Mouse (Mus musculus) heart, postnatal 25 days (tissue): ENCODE measurements around the gene Gpatch4. TPM values are rescaled to one million over a fixed set of nuclear protein-coding genes. Genes with fewer than 3 reads are reported as not detected.

Source experiments
- DNase-seq: peaks from one replicate; pipeline ENCODE4 v3.0.0; 2022; ENCODE audit warnings: low spot score
- intact Hi-C: fragments of 180-260 bp; cut with DNase I; formaldehyde crosslinking; loops from one replicate; pipeline ENCODE4 v1.15.1; 2025
- total RNA-seq, 2 experiments: library from RNA; stranded (reverse); gene quantifications; 2 replicates each; pipeline ENCODE4 v1.2.3; 2021

Gpatch4 gene
- total RNA-seq, 2 experiments from 2014 or later: 7.8 to 10.2 TPM

DNA sequence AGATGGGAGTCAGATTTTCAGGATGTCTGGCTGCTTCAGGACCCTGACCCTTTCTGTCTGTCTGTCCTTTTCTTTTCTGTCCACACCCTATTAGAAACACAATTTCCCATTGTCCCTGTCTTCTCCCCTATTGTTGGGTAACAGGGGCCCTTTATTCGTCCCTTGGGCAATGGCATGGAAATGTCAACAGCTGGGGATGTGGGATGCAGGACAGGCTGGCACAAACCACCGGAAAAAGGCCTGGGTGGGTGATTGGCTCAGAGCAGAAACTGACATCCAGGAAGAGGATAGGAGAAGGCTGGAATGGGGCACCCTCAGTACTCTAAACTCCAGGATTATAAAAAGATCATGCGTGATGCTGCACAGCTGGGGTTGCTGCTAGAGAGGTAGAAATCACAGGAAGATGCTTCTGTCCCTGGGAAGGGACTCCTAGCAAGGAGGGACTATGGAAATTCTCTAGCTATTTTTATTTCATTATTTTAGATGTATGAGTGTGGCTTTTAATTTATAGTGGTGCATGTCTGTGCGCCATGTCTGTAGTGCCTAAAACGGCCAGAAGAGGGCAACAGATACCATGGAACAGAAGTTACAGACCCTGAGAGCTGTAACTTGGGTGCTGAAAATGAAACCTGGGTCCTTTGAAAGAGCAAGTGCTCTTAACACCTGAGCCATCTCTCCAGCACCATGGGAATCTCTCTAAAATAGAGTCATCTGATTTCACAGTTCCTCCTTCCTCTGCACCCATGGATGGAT lies 15.3 kb upstream of the Gpatch4 start, which contains the start of gene Hapln2:
Gene Hapln2 (minus strand): TSS at position 150 of the 753 bp plus-strand sequence.
- intact Hi-C loops: loop anchor here (5.0 kb wide), 1 partner anchor 45 kb away; no protein-coding TSS in a partner anchor
- DNase-seq: no peak

DNA sequence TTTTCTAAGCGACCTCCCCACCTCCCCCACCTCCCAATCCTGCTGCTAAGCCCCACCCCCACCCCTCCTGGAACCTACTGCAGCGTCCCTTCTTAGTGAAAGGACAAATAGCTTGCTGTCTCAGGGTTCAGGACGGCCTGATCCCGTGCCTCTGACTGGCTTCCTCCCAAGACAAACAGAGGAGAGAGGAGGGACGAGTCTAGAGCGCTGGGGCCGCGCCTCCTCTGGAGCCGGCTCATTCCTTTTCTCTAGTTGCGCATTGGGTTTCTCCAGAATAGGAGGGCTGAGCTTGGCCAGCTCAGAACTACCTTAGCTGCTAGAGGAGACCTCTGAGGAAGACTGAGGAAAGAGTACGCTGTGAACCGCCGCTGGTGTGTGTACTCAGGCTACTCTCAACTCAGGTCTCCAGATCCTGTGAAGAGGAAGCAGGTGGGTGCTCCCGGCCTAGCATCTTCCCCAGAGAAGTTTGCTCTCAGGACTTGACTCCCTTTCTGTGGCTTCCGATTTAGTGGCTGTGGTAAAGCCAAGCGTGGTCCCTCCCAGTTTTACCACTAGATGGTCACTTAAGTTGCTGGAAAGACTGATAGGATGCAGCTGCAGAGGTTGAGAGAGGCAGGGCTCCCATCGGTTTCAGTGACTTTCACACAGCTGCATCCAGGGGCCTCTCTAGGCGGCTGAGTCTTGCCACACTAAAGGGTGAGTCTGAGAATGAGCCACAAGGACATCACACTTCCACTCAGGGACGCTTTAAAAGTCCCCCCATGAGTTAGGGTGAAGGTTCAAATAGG lies 12.1 kb upstream of the Gpatch4 start:
- peak; percentile 20 for DNase-seq
- intact Hi-C loops: no loop called here

DNA sequence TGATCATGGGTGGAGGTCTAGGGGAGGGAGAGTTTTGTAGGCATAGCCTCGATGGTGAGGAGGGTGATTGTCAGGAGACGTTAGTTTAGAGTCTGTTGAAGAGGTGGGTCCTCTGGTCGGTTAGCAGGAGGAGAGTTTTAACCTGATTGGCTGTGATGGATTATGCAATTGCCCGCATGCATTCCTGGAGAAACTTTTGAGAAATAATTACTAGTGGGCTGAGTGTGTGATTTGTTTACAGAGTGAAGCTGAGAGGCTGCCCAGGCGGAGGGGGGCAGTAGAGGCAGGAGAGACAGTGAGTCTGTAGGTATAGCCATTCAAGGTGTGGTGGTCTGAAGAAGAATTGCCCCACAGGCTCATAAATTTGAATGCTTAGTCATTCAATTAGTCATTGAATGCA lies 9.4 kb upstream of the Gpatch4 start:
- intact Hi-C loops: no loop called here
- DNase-seq: no peak

DNA sequence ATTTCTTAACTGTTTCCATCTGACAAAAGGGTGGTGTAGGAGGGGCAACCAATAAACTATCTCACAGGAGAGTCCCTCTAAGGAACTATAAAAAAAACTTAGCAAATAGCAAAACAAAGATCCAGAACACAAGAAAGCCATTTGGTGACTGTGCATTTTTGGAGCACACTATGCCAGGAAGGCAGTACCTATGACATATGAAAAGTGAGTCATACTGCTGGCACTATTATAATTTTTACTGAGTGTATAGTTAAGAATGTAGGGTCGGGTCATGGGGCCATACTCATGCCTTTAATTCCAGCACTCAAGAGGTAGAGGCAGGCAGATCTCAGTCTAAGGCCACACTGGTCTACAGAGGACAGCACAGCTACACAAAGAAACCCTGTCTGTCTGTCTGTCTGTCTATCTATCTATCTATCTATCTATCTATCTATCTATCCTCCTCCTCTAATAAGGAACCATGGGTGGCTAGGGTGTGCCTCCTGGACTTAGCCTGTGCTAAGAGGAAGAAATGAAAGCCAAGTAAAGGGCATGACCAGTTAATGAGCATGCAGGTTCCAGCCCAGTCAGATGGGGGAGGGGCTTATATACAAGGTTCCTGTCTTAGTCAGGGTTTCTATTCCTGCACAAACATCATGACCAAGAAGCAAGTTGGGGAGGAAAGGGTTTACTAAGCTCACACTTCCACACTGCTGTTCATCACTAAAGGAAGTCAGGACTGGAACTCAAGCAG lies 7.2 kb upstream of the Gpatch4 start:
- intact Hi-C loops: no loop called here
- DNase-seq: no peak

DNA sequence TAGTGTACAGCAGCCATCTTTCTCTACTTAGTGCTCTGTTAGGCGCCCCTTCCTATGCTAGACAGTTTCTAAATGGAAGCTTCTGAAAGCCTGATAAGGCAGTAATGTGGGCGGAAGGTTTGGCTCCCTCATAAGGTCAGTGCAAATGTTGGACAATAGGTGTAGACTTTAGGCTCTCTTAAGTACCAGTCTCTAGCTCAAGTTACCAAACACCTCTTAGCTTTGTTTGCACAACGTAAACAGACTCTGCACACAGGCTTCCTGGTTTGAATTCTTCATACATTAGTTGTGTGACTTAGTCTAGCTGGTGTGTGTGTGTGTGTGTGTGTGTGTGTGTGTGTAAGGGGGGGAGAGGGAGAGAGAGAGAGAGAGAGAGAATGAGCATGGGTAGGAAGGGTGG lies 6.6 kb downstream of the Gpatch4 start:
- intact Hi-C loops: no loop called here
- DNase-seq: no peak

DNA sequence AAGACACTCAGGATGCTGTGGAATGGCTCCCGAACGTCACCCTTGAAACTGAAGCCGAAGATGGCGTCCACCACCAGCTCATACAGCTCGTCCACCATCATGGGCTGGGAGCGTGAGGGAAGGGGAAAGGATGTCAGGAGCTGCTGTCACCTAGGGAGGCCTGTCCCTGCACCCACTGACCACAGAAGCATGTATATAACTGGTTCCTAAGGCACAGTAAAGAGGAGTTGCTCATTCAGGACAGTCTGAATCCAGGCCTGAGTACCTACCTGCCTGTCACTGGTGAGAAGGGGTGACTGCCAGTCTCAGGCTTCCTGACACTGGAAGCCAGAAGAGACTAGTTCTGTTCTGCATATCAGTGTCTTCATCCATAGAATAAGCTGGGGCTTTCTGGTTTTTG lies 14.1 kb downstream of the Gpatch4 start:
- intact Hi-C loops: no loop called here
- no peak for DNase-seq

DNA sequence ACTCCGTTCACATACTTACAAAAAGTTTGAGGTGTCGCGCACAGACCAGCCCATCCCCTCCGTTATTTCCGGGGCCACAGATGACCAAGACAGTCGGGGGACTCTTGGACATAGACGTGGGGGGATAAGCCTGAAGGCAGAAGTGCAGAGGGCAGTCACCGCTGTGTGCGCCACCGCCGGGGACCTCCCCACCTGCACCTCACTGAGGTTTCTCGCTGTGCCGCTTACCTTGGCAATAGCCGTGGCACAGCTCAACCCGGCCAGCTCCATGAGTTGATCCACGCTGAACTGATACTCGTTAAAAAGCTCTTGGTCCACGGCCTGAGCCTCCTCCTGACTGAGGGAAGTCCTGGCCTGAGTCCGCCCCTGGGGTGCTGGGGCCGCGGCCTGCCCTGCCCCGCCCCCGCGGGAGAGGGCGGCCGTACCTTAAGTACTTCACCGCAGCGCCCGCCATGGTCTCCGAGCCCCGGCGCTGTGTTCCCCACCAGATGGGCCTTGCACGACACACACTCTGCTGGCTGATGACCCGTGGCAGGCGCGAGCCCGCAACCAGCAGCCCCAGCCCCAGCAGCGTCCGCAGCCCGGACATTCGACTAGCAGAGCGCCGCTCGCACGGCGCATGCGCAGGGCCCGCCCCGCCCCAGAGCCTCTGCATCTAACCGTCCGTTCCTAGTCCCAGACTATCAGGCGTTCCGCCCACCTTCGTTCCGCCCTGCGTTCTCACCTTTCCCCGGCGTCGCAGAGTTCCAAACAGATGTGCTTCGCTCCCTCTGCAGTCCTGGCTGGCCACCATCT lies 15.2 kb downstream of the Gpatch4 start, which contains the start of gene Naxe:
Gene Naxe (minus strand): TSS at position 594 of the 795 bp plus-strand sequence.
- peak; percentile 71 for DNase-seq
- intact Hi-C loops: no loop called here

DNA sequence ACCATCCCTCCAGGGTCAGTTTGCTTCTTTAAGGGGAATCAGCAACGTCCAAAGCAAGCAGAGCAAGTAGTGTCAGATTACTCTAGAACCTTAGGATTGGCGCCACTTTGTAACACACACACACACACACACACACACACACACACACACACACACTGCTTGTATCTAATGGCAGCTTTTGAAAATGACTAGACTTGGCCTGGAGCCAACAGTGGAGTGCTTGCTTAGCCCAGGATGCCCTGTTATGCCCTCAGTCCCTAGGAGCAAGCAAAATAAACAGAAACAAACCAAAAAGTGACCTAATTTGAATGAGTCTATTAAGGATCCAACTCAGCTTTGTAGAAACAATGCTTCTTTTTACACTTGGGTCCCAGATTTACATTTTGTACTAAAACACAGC lies 25.5 kb downstream of the Gpatch4 start:
- intact Hi-C loops: no loop called here
- no peak for DNase-seq

DNA sequence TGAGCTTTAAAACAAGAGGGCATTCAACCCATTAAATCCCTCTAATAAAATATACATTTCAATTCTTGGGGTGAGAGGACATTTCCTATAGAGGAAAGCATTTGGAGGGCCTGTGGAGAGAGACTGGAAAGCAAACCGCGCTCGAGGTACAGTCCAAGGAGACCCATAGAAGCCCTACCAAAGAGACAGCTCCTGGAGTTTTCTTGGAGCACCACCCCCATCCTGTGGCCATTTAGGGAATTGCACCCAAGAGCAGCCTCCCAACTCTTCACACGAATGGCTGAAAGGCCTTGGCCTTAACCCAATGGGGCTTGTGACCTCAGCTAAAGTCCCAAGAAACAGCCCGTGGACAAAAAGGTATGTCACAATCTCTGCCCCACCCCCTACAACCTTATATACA lies 28.9 kb downstream of the Gpatch4 start:
- intact Hi-C loops: loop anchor here (1.0 to 5.0 kb wide), 3 partner anchors 44 to 136 kb away; partner anchors contain the start of gene Hapln2

DNA sequence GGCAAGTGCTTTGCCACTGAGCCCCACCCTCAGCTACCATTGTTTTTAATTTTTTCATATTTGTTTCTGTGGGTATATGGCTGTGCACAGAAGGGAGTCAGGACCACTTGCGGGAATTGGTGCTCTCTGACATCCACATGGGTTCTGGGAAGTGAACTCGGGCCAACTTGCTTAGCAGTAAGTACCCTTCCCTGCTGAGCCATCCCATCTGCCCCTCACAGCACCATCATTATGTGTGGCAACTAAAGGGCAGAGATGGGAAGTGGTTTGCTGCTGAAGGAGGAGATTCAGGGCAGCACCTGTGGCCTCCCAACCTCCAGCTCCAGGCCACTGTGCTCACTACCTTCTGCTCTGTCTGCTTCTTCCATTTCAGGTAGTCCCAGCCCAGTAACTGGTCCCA lies 30.7 kb downstream of the Gpatch4 start:
- DNase-seq: no peak
- intact Hi-C loops: loop anchor here (5.0 kb wide), 1 partner anchor 46 kb away; the partner anchor contains the start of gene Hapln2

More for the DNA sequence above, 28.9 kb downstream of the Gpatch4 start:
- peak; percentile 63 for DNase-seq

DNA sequence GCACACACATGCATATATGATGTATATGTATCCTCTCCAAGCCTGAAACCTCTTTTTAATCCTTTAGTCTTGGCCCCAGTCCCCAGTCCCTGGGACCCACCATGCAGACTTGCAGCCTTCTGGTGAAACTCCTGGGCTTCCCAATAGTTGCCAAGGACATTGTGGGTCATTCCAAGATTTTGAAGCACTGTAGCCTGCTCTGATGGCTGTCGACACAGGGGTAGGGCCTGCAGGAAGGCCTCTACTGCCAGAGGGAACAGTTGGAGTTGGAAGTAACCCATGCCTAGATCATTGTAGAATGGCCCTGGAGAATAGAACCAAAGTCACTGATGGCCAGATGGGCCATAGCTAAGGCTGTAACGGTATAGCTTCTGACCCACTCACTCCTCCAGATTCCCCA lies 31.4 kb downstream of the Gpatch4 start:
- intact Hi-C loops: loop anchor here (5.0 kb wide), 1 partner anchor 47 kb away; the partner anchor contains the start of gene Hapln2
- no peak for DNase-seq

DNA sequence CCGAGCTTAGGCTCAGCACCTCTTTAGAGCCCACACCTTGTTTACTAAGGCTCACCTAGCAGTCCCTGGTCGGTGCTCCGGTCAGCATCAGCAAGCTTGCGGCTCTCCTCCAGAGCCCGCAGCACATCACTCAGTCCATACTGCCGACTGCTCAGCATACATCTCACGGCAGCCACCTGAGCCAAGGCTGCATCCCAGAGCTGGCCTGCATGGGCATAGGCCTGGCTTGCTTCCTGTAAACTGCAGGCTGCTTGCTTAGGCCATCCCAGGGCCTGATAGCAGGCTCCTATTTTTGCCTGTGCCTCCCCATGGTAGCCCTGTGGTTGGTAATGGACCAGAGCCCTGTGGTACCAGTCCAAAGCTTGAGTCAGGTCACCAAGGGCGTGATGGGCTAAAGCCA lies 31.9 kb downstream of the Gpatch4 start:
- intact Hi-C loops: loop anchor here (5.0 kb wide), 1 partner anchor 47 kb away; the partner anchor contains the start of gene Hapln2
- no peak for DNase-seq

DNA sequence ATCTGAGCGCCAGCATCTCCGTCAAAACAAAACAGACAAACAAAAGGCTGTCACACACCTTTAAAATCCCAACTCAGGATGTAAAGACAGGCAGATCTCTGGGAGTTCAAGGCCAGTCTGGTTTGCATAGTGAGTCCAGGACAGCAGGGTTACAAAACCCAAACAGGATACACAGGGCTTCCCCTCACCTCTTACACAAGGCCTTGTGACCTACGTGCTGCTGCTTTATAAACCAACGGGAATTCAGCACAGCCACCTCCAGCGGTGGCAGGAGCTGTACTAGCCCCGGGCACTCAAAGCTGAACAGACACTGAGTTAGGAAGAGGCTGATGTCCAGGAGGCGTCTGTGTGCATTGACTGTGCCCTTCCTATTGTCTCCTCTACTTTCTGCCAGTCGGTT lies 34.5 kb downstream of the Gpatch4 start:
- intact Hi-C loops: no loop called here
- DNase-seq: no peak

DNA sequence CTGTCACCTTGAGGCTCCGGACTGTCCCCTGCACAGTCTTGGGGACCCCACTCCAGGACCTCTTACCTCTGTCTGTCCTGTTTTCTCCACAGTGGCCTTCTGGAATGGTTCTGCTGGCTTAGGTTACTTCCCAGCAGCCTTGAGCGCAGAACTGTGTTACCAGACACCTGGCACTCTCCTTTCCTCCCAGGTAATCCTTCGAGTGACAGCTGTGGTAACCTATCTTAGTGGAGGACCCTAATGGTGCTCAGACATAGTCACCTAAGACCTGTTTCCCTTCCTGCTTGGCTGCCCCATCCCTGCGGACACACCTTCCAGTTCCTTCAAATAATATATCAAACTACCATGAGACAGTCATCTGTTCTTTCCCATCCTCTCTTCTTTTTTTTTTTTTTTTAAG lies 35.3 kb downstream of the Gpatch4 start, which contains the start of gene Ttc24:
Gene Ttc24 (minus strand): TSS at position 101 of the 400 bp plus-strand sequence.
- intact Hi-C loops: no loop called here
- no peak for DNase-seq

DNA sequence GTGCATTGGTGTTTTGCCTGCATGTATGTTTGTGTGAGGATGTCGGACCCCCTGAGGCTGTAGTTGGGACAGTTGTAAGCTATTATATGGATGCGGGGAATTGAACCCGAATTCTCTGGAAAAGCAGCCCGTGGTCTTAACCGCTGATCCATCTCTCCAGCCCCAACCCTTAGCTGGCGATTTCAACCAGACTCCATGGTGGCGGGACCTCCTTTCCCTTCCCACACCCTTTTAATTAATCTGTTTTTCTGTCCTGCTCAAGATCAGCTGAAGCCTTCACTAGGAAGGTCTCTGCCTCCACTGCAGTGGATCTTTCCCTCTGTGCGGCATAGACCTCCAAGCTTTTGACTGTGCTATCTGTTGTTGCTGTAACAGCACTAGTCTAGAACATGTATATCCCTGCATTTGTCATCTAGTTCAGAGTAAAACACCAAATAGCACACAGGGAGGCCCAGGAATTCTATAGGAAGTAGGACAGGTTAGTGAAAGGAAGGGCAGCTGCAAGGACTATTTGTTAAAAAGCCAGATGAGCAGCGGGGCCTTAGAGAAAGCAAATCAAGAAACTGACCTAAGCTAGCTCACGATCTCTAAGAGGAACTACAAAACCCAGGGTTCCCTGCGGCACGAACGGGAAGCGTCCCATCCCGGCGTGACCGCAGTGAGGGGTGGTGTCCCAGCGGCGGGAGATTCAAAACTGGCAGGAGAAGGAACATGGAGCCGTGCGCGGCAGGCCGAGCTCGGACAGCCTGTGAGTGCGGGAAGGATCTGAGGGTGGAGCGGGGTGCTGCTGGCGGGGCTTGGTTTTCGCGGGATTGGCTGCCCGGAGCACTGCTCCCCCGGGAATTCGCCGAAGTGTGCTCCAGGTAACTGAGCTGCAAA lies 38.7 kb downstream of the Gpatch4 start, which contains the start of gene Iqgap3:
Gene Iqgap3 (plus strand): TSS at position 627 of the 879 bp plus-strand sequence.
- intact Hi-C loops: no loop called here
- DNase-seq: peak; percentile 70

DNA sequence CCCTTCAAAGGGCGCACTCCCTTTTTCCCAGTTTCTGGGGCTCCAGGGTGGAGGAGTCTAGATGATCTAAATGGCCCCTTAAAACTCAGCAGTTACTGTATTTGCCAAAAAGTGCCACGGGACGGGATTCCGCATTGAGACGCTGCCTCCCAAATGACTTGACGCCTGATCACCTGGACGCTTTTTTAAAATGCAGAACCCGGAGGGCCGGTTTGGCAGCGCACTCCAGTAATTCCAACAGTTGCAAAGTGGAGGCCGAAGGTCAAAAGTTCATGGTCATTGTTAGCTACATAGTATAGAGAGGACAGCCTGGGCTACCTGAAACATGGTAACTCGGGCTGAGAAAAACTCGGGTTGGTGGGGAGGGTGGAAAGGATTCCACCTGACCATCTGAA lies 39.3 kb downstream of the Gpatch4 start:
- intact Hi-C loops: no loop called here
- no peak for DNase-seq

DNA sequence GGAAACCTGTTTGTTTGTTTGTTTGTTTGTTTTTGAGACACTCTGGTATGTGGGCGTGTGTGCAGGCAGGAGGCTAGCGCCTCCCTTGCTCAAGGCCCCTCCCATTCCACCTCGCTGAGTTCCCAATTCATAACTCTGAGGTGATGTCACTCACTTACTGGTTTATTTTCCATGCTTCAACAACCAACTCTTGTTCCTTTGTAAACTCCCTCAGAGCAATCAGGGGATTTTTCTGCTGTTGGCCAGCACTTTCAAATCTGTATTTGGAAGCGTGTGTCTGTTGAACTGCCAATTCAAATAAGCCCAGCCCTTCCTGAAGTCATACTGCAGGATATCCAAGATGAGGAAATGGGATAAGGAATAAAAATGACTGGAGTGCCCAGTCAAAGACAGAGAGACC lies 39.8 kb downstream of the Gpatch4 start:
- no peak for DNase-seq
- intact Hi-C loops: no loop called here

DNA sequence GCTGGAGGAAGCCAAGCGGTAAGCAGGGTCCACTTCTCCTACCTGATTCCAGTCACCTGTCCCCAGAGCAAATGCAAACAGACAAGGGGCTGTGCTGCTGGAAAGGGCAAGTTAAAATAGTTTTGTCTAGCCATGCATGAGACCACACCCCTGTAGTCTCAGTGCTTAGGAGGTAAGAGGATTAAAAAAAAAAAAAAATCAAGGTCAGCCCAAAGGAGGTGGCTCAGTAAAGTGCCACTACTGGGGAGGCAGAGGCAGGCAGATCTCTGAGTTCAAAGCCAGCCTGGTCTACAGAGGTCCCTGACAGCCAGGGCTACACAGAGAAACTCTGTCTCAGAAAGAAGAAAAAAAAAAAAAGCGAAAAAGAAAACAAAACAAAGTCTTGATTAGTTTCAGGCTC lies 41.1 kb downstream of the Gpatch4 start:
- intact Hi-C loops: no loop called here
- DNase-seq: no peak
